Mouse (Mus musculus): ENCODE data around the gene Plin3. TPM values are rescaled to one million over a fixed set of nuclear protein-coding genes. Genes with fewer than 3 reads are reported as not detected.
A peak's percentile ranks its signal among the peaks of the same experiment; 100 is the strongest.
"Not testable (repeated sequence)": the region's sequence is repeated elsewhere in the genome, so short reads cannot be mapped to it uniquely, and the experiment has no call there.

Gene Plin3
- polyA plus RNA-seq, 1 experiment = 43.1 TPM

- TF ChIP-seq CTCF (conservative IDR thresholded peaks at IDR 0.05; ENCODE audit: insufficient read depth, insufficient read length, low read depth, low read length) = no peak
- Histone ChIP-seq H3K36me3 (ENCODE audit: control insufficient read depth, insufficient read depth, low read length) (no peaks in the 10 kb centered on the region; the same call in 1 of the 2 replicates), H3K27me3 (replicated peaks; ENCODE audit: control insufficient read depth, insufficient read depth, low read length) (no peaks in the 10 kb centered on the region), H3K4me3 (ENCODE audit: insufficient read depth, low read depth, low read length) (no peak overlapping the region), H3K27ac (ENCODE audit: insufficient read depth, low read depth, low read length) (no peak overlapping the region), H3K4me1 (ENCODE audit: control insufficient read depth, insufficient read depth, low read length) (peaks cover 2% of the 10 kb centered on the region; the same call in 1 of the 2 replicates)
- DNase-seq = no peak
- 38% methylated on average over 3 of the region's 3 CpGs for WGBS
Measured at GRCm38 (mm10) chr17:56266271-56266670, 26.4 kb downstream of the Plin3 start.

- no peak overlapping the region for H3K27ac ChIP-seq (ENCODE audit: insufficient read depth, low read depth, low read length)
- WGBS = 58% methylated on average over 3 of the region's 3 CpGs
- no peak for TF ChIP-seq POLR2A (IDR thresholded peaks at IDR 0.05; ENCODE audit: low read depth, low read length)
- H3K4me3 ChIP-seq (ENCODE audit: insufficient read depth, low read depth, low read length) = no peak overlapping the region
- H3K4me1 ChIP-seq (ENCODE audit: control insufficient read depth, insufficient read depth, low read length) = peaks cover 6% of the 10 kb centered on the region; the same call in 1 of the 2 replicates
- no peak for DNase-seq
- H3K36me3 ChIP-seq (ENCODE audit: control insufficient read depth, insufficient read depth, low read length) = no peaks in the 10 kb centered on the region; the same call in 1 of the 2 replicates
- no peaks in the 10 kb centered on the region for H3K27me3 ChIP-seq (replicated peaks; ENCODE audit: control insufficient read depth, insufficient read depth, low read length)
Measured at GRCm38 (mm10) chr17:56265869-56266268, 26.8 kb downstream of the Plin3 start.

GRCm38 (mm10) chr17:56265011-56265410 lies 27.7 kb downstream of the Plin3 start:
- H3K27ac ChIP-seq (ENCODE audit: insufficient read depth, low read depth, low read length) = no peak overlapping the region
- no peaks in the 10 kb centered on the region for H3K27me3 ChIP-seq (replicated peaks; ENCODE audit: control insufficient read depth, insufficient read depth, low read length)
- H3K4me1 ChIP-seq (ENCODE audit: control insufficient read depth, insufficient read depth, low read length) = peaks cover 15% of the 10 kb centered on the region
- no peak overlapping the region for H3K4me3 ChIP-seq (ENCODE audit: insufficient read depth, low read depth, low read length)
- no peak for TF ChIP-seq CTCF (conservative IDR thresholded peaks at IDR 0.05; ENCODE audit: insufficient read depth, insufficient read length, low read depth, low read length)
- TF ChIP-seq POLR2A (IDR thresholded peaks at IDR 0.05; ENCODE audit: low read depth, low read length) = no peak
- no peak for DNase-seq
- H3K36me3 ChIP-seq (ENCODE audit: control insufficient read depth, insufficient read depth, low read length) = no peaks in the 10 kb centered on the region; the same call in 1 of the 2 replicates
- WGBS = 81% methylated on average over 4 of the region's 4 CpGs

- no peak overlapping the region for H3K4me3 ChIP-seq (ENCODE audit: insufficient read depth, low read depth, low read length)
- H3K36me3 ChIP-seq (ENCODE audit: control insufficient read depth, insufficient read depth, low read length) = no peaks in the 10 kb centered on the region; the same call in 1 of the 2 replicates
- H3K27me3 ChIP-seq (replicated peaks; ENCODE audit: control insufficient read depth, insufficient read depth, low read length) = no peaks in the 10 kb centered on the region
- WGBS = 17% methylated on average over 8 of the region's 8 CpGs
- peaks cover 23% of the 10 kb centered on the region for H3K4me1 ChIP-seq (ENCODE audit: control insufficient read depth, insufficient read depth, low read length)
- peak; percentile 84 for DNase-seq
- no peak overlapping the region for H3K27ac ChIP-seq (ENCODE audit: insufficient read depth, low read depth, low read length)
- TF ChIP-seq POLR2A (IDR thresholded peaks at IDR 0.05; ENCODE audit: low read depth, low read length) = no peak
- peak; percentile 87 for TF ChIP-seq CTCF (conservative IDR thresholded peaks at IDR 0.05; ENCODE audit: insufficient read depth, insufficient read length, low read depth, low read length)
Measured at GRCm38 (mm10) chr17:56264020-56264419, 28.7 kb downstream of the Plin3 start.

DNA sequence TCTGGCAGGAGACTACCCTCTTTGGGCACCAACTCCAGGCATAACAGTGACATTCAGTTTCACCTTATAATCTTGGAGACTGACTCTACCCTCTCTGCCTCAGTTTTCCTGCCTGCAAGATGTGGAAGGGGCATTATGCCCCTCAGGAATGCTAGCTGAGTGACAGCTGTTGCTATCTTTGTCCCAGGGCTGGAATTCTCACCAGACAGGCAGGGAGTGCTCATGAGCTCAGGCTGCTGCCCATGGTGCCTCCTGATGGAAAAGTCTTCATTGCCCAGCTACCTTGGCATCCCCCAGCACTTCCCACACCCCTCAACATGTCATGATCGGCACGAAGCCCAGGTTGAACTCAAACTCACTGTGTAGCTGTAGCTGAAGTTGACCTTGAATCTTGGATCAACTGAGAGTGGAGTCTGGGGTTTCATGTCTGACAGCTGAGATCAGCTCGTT lies 30.0 kb downstream of the Plin3 start:
- DNase-seq = no peak
- no peak for TF ChIP-seq CTCF (conservative IDR thresholded peaks at IDR 0.05; ENCODE audit: insufficient read depth, insufficient read length, low read depth, low read length)
- no peak for TF ChIP-seq POLR2A (IDR thresholded peaks at IDR 0.05; ENCODE audit: low read depth, low read length)
- Histone ChIP-seq H3K4me3 (ENCODE audit: insufficient read depth, low read depth, low read length) (no peak overlapping the region), H3K27ac (ENCODE audit: insufficient read depth, low read depth, low read length) (no peak overlapping the region), H3K27me3 (replicated peaks; ENCODE audit: control insufficient read depth, insufficient read depth, low read length) (no peaks in the 10 kb centered on the region), H3K36me3 (ENCODE audit: control insufficient read depth, insufficient read depth, low read length) (no peaks in the 10 kb centered on the region; the same call in 1 of the 2 replicates), H3K4me1 (ENCODE audit: control insufficient read depth, insufficient read depth, low read length) (peaks cover 26% of the 10 kb centered on the region)
- WGBS = 68% methylated on average over 3 of the region's 3 CpGs

DNA sequence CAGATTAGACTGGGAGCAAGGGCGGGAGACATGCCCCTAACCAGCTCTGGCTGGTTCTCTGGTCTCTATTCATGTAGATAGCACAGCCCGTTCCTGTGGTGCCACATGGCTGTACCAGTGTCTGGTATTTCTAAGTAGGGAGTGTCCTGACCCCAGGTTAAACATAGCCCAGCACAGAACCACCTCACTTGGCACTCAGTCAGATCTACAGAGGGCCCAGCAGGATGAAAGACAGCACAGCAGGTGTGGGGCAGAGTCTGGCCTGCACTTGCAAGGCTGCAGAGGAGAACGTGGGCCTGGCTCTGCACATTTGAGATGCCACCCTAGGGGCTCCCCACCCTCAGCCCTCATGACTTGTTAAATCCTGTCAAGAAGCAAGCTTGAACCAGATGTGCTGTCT lies 31.5 kb downstream of the Plin3 start:
- H3K36me3 ChIP-seq (ENCODE audit: control insufficient read depth, insufficient read depth, low read length) = no peaks in the 10 kb centered on the region; the same call in 1 of the 2 replicates
- peak; percentile 72 for DNase-seq
- no peak overlapping the region for H3K4me3 ChIP-seq (ENCODE audit: insufficient read depth, low read depth, low read length)
- H3K4me1 ChIP-seq (ENCODE audit: control insufficient read depth, insufficient read depth, low read length) = peaks cover 26% of the 10 kb centered on the region
- H3K27me3 ChIP-seq (replicated peaks; ENCODE audit: control insufficient read depth, insufficient read depth, low read length) = no peaks in the 10 kb centered on the region
- 29% methylated on average over 3 of the region's 3 CpGs for WGBS
- TF ChIP-seq CTCF (conservative IDR thresholded peaks at IDR 0.05; ENCODE audit: insufficient read depth, insufficient read length, low read depth, low read length) = no peak
- TF ChIP-seq POLR2A (IDR thresholded peaks at IDR 0.05; ENCODE audit: low read depth, low read length) = no peak
- H3K27ac ChIP-seq (ENCODE audit: insufficient read depth, low read depth, low read length) = no peak overlapping the region

DNA sequence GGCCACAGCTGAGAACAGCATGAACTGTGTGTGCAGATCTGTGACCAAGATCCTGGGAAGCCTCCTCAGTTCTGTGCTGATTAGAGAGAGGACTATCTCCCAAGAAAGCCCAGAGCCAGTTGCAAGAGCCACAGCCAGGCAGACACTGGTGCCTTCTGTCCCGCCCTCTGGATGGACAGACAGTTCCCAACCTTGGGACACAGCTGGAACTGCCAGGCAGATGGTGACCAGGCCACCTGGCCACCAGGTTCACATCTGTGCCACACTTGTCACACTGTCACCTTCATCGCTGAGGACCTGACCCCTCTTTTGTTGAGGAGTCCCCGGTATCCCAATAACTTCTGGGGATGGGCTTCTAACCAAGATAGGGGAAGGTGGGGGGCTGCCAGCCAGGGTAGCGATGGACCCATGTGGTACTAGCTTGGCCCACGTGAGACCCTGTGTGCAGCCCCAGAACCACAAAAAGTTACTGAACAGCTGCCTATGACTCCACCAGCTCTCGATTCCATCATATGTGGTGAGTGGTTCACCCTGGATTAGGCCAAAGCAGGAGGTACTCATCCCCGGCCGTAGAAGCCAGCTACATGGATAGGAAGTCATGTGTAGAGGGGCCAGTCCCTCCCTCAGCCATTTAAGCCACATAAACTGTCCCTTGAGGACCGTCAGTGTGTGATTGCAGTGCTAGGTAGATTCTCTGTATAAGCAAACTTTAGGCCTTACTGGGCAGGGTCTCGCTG lies 33.2 kb downstream of the Plin3 start:
- no peak overlapping the region for H3K4me3 ChIP-seq (ENCODE audit: insufficient read depth, low read depth, low read length)
- no peak overlapping the region for H3K27ac ChIP-seq (ENCODE audit: insufficient read depth, low read depth, low read length)
- 82% methylated on average over 10 of the region's 10 CpGs for WGBS
- H3K27me3 ChIP-seq (replicated peaks; ENCODE audit: control insufficient read depth, insufficient read depth, low read length) = no peaks in the 10 kb centered on the region
- peaks cover 26% of the 10 kb centered on the region for H3K4me1 ChIP-seq (ENCODE audit: control insufficient read depth, insufficient read depth, low read length)
- TF ChIP-seq POLR2A (IDR thresholded peaks at IDR 0.05; ENCODE audit: low read depth, low read length) = no peak
- no peak for TF ChIP-seq CTCF (conservative IDR thresholded peaks at IDR 0.05; ENCODE audit: insufficient read depth, insufficient read length, low read depth, low read length)
- H3K36me3 ChIP-seq (ENCODE audit: control insufficient read depth, insufficient read depth, low read length) = no peaks in the 10 kb centered on the region; the same call in 1 of the 2 replicates
- no peak for DNase-seq

DNA sequence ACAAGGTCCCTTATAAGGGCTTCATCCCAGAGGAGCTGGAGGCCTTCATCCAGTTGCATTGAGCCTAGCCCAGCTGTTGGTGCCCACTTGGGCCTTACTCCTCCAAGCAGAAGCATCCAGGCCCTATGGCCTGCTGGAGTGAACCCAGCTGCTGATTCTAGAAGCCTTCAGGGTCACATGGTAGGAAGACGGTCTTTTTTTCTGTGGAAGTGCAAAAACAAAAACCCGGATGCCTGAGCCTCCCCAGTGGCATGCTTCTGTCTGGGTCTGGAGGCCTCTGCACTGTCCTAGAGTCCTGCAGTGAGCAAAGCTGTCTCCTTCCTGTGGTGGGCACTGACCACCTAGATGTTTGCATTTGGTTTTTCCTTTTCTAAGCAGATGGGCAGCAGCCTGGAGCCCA lies 33.9 kb downstream of the Plin3 start:
- 21% methylated on average over 2 of the region's 2 CpGs for WGBS
- not testable (repeated sequence) for H3K4me3 ChIP-seq (ENCODE audit: insufficient read depth, low read depth, low read length); H3K27ac ChIP-seq (ENCODE audit: insufficient read depth, low read depth, low read length); DNase-seq; H3K27me3 ChIP-seq (replicated peaks; ENCODE audit: control insufficient read depth, insufficient read depth, low read length); H3K36me3 ChIP-seq (ENCODE audit: control insufficient read depth, insufficient read depth, low read length)
- peaks cover 26% of the 10 kb centered on the region for H3K4me1 ChIP-seq (ENCODE audit: control insufficient read depth, insufficient read depth, low read length)

DNA sequence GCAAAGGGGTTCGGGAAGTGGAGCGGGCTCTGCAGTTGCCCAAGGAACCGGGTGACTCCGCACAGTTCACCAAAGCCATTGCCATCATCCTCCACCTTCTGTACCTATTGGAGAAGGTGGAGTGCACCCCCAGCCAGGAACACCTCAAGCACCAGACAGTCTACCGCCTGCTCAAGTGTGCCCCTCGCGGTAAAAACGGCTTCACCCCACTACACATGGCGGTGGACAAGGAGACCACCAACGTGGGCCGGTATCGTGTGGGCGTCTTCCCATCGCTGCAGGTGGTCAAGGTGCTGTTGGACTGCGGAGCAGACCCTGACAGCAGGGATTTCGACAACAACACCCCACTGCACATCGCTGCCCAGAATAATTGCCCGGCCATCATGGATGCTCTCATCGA lies 34.4 kb downstream of the Plin3 start:
- not testable (repeated sequence) for DNase-seq; H3K36me3 ChIP-seq (ENCODE audit: control insufficient read depth, insufficient read depth, low read length); H3K27me3 ChIP-seq (replicated peaks; ENCODE audit: control insufficient read depth, insufficient read depth, low read length); H3K27ac ChIP-seq (ENCODE audit: insufficient read depth, low read depth, low read length); H3K4me3 ChIP-seq (ENCODE audit: insufficient read depth, low read depth, low read length)
- WGBS = 89% methylated on average over 19 of the region's 19 CpGs
- H3K4me1 ChIP-seq (ENCODE audit: control insufficient read depth, insufficient read depth, low read length) = peaks cover 26% of the 10 kb centered on the region

Measured in kidney, adult 2 months (tissue).